Mouse (Mus musculus) 3134 (cell line): ENCODE measurements around the gene Cop1.

Source experiments
- DNase-seq: peaks from one replicate; pipeline ENCODE4 v3.0.0-alpha.2; 2011; ENCODE audit warnings: low spot score; ENCODE audit not compliant: insufficient read length; ENCODE audit errors: extremely low read depth

Gene Cop1

GRCm38 (mm10) chr1:159231781-159232571 is at the start of gene Cop1:
Cop1 (plus strand) TSS chr1:159232320.
- peak; percentile 95 for DNase-seq

- DNase-seq = no peak
These were observed 45.4 kb upstream of the Cop1 start for GRCm38 (mm10) chr1:159186741-159187140.

GRCm38 (mm10) chr1:159198603-159199002 is 33.5 kb upstream of the Cop1 start:
- DNase-seq = no peak

GRCm38 (mm10) chr1:159199606-159200005 is 32.5 kb upstream of the Cop1 start:
- DNase-seq = no peak

- no peak for DNase-seq
These were observed 30.9 kb upstream of the Cop1 start for GRCm38 (mm10) chr1:159201220-159201619.

GRCm38 (mm10) chr1:159211711-159212110 is 20.4 kb upstream of the Cop1 start:
- DNase-seq = no peak

GRCm38 (mm10) chr1:159217437-159217836 is 14.7 kb upstream of the Cop1 start:
- no peak for DNase-seq

GRCm38 (mm10) chr1:159222046-159222445 is 10.1 kb upstream of the Cop1 start:
- no peak for DNase-seq

- no peak for DNase-seq
These were observed 6.9 kb upstream of the Cop1 start for GRCm38 (mm10) chr1:159225064-159225824.

GRCm38 (mm10) chr1:159232572-159233261 is 597 bp downstream of the Cop1 start:
- DNase-seq = peak; percentile 74

GRCm38 (mm10) chr1:159233426-159233825 is 1.3 kb downstream of the Cop1 start:
- no peak for DNase-seq

- DNase-seq = no peak
These were observed 2.4 kb downstream of the Cop1 start for GRCm38 (mm10) chr1:159234496-159234895.

- DNase-seq = no peak
These were observed 3.6 kb downstream of the Cop1 start for GRCm38 (mm10) chr1:159235674-159236073.

- no peak for DNase-seq
These were observed 6.0 kb downstream of the Cop1 start for GRCm38 (mm10) chr1:159238147-159238546.

GRCm38 (mm10) chr1:159250320-159250719 is 18.2 kb downstream of the Cop1 start:
- no peak for DNase-seq

- peak; percentile 52 for DNase-seq
These were observed 21.0 kb downstream of the Cop1 start for GRCm38 (mm10) chr1:159253078-159253477.

- DNase-seq = peak; percentile 40
These were observed 23.0 kb downstream of the Cop1 start for GRCm38 (mm10) chr1:159254906-159255685.

GRCm38 (mm10) chr1:159256543-159256942 is 24.4 kb downstream of the Cop1 start:
- no peak for DNase-seq

- DNase-seq = no peak
These were observed 31.7 kb downstream of the Cop1 start for GRCm38 (mm10) chr1:159263820-159264219.

GRCm38 (mm10) chr1:159280072-159280471 is 48.0 kb downstream of the Cop1 start:
- DNase-seq = no peak

- no peak for DNase-seq
These were observed 49.7 kb downstream of the Cop1 start for GRCm38 (mm10) chr1:159281861-159282260.
